In the genomic region with DNA sequence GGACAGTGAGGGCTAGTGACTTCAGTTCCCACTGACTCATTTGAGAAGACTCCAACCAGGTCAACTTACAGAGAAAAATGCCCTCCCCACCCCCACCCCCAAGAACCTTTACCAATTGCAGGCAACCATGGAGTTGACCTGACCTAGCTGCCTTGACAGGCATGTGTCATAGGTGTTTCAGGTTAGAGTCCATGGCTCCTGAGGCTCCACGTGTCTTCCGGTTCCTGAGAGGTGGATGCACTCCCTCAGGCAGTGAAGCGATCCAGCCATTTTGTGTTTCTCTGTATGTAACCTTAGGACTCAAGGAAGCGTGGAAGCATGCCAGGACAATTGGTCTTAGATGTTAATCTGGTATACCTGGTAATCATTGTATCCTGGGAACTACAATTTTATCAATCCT, we compare ENCODE assay signal across 20 mouse cellular contexts. TPM values are rescaled to one million over a fixed set of nuclear protein-coding genes. Genes with fewer than 3 reads are reported as not detected.
DNase-seq lines count a peak whose midpoint lies in the region; ATAC-seq lines count a peak whose summit lies in the region.
"Had no signal": no experiment of that assay in that cellular context is flagged by ENCODE, and none has a peak within 500 bp of the region (broad histone marks: within the 10 kb centered on the region; RNA-seq: fewer than 3 reads in every experiment).

No protein-coding gene starts in this region.

- H3K27me3 ChIP-seq in heart, embryonic 13.5 days (replicated peaks) = no peaks in the 10 kb centered on the region
- H3K27me3 ChIP-seq in intestine, embryonic 14.5 days (replicated peaks; ENCODE audit: control insufficient read depth, insufficient read depth, low read length) = no peaks in the 10 kb centered on the region
- H3K27me3 ChIP-seq in intestine, embryonic 16.5 days (replicated peaks; ENCODE audit: control insufficient read depth, insufficient read depth, low read length) = no peaks in the 10 kb centered on the region
- H3K27me3 ChIP-seq in liver, embryonic 11.5 days (replicated peaks; ENCODE audit: control insufficient read depth, insufficient read depth, low read length) = no peaks in the 10 kb centered on the region
- no peaks in the 10 kb centered on the region for H3K27me3 ChIP-seq in liver, embryonic 12.5 days (replicated peaks)
- H3K27me3 ChIP-seq: forebrain, embryonic 13.5 days; hindbrain, embryonic 13.5 days; liver, embryonic 13.5 days; midbrain, embryonic 12.5 days; neural tube, embryonic 12.5 days had no signal

- H3K9me3 ChIP-seq in heart, embryonic 13.5 days = no peaks in the 10 kb centered on the region
- H3K9me3 ChIP-seq in intestine, embryonic 14.5 days (ENCODE audit: control insufficient read depth, low read length) = no peaks in the 10 kb centered on the region
- H3K9me3 ChIP-seq in intestine, embryonic 16.5 days (ENCODE audit: control insufficient read depth, low read length) = no peaks in the 10 kb centered on the region
- no peaks in the 10 kb centered on the region for H3K9me3 ChIP-seq in liver, embryonic 11.5 days (ENCODE audit: control insufficient read depth, low read length)
- no peaks in the 10 kb centered on the region for H3K9me3 ChIP-seq in liver, embryonic 12.5 days (replicated peaks)
- H3K9me3 ChIP-seq: forebrain, embryonic 13.5 days; hindbrain, embryonic 13.5 days; liver, embryonic 13.5 days; megakaryocyte, embryonic 14.5 days; midbrain, embryonic 12.5 days; neural tube, embryonic 12.5 days had no signal

- no peak overlapping the region for H3K4me3 ChIP-seq in heart, embryonic 13.5 days
- H3K4me3 ChIP-seq in intestine, embryonic 14.5 days (ENCODE audit: low read depth, low read length) = no peak overlapping the region
- no peak overlapping the region for H3K4me3 ChIP-seq in intestine, embryonic 16.5 days (ENCODE audit: low read length)
- H3K4me3 ChIP-seq in liver, embryonic 11.5 days (ENCODE audit: low read depth, low read length) = no peak overlapping the region
- H3K4me3 ChIP-seq in liver, embryonic 12.5 days = no peak overlapping the region
- H3K4me3 ChIP-seq: forebrain, embryonic 13.5 days; hindbrain, embryonic 13.5 days; liver, embryonic 13.5 days; megakaryocyte, embryonic 14.5 days; midbrain, embryonic 12.5 days; myocyte; neural tube, embryonic 12.5 days had no signal

- no peak for DNase-seq in heart, postnatal 14 days
- DNase-seq in intestine, embryonic 14.5 days (ENCODE audit: low spot score) = peak; percentile 21
- DNase-seq in liver, embryonic 11.5 days (ENCODE audit: low spot score) = no peak
- DNase-seq in yolk sac, embryonic 10.5 days (ENCODE audit: low spot score) = no peak
- DNase-seq: B cell, adult 2 months; gastrocnemius, postnatal 10 days; layer of hippocampus, postnatal 36 days; liver, embryonic 13.5 days; right cerebral cortex, adult 18-20 months; spleen, adult 18-20 months; thymus, postnatal 14 days had no signal

- peak overlapping the region; percentile 82 for H3K27ac ChIP-seq in heart, embryonic 13.5 days (replicated peaks)
- H3K27ac ChIP-seq in intestine, embryonic 14.5 days (ENCODE audit: low read depth) = no peak overlapping the region
- no peak overlapping the region for H3K27ac ChIP-seq in intestine, embryonic 16.5 days (ENCODE audit: low read length)
- peak overlapping the region; percentile 8; the same call in 1 of the 2 replicates for H3K27ac ChIP-seq in liver, embryonic 11.5 days (ENCODE audit: low read depth, low read length)
- H3K27ac ChIP-seq in liver, embryonic 12.5 days = no peak overlapping the region
- H3K27ac ChIP-seq: forebrain, embryonic 13.5 days; hindbrain, embryonic 13.5 days; liver, embryonic 13.5 days; midbrain, embryonic 12.5 days; neural tube, embryonic 12.5 days had no signal

- no peak overlapping the region for H3K9ac ChIP-seq in heart, embryonic 13.5 days
- H3K9ac ChIP-seq in intestine, embryonic 14.5 days (ENCODE audit: low read length) = no peak overlapping the region
- no peak overlapping the region for H3K9ac ChIP-seq in intestine, embryonic 16.5 days (ENCODE audit: low read depth, low read length)
- no peak overlapping the region for H3K9ac ChIP-seq in liver, embryonic 11.5 days (ENCODE audit: low read depth, low read length)
- no peak overlapping the region for H3K9ac ChIP-seq in liver, embryonic 12.5 days
- H3K9ac ChIP-seq: forebrain, embryonic 13.5 days; hindbrain, embryonic 13.5 days; liver, embryonic 13.5 days; midbrain, embryonic 12.5 days; neural tube, embryonic 12.5 days had no signal

- H3K4me2 ChIP-seq in heart, embryonic 13.5 days = peak overlapping the region; percentile 6; the same call in 1 of the 2 replicates
- H3K4me2 ChIP-seq in intestine, embryonic 14.5 days (ENCODE audit: low read length) = no peak overlapping the region
- H3K4me2 ChIP-seq in intestine, embryonic 16.5 days (ENCODE audit: low read depth, low read length) = no peak overlapping the region
- no peak overlapping the region for H3K4me2 ChIP-seq in liver, embryonic 11.5 days
- H3K4me2 ChIP-seq in liver, embryonic 12.5 days = no peak overlapping the region
- H3K4me2 ChIP-seq: forebrain, embryonic 13.5 days; hindbrain, embryonic 13.5 days; liver, embryonic 13.5 days; midbrain, embryonic 12.5 days; neural tube, embryonic 12.5 days had no signal

- no peaks in the 10 kb centered on the region for H3K36me3 ChIP-seq in heart, embryonic 13.5 days
- no peaks in the 10 kb centered on the region for H3K36me3 ChIP-seq in intestine, embryonic 14.5 days (ENCODE audit: control insufficient read depth, insufficient read depth, low read length)
- no peaks in the 10 kb centered on the region for H3K36me3 ChIP-seq in intestine, embryonic 16.5 days (ENCODE audit: control insufficient read depth, insufficient read depth, low read length)
- H3K36me3 ChIP-seq in liver, embryonic 11.5 days (ENCODE audit: control insufficient read depth, insufficient read depth, low read length) = no peaks in the 10 kb centered on the region
- H3K36me3 ChIP-seq in liver, embryonic 12.5 days = no peaks in the 10 kb centered on the region
- H3K36me3 ChIP-seq: liver, embryonic 13.5 days; midbrain, embryonic 12.5 days; neural tube, embryonic 12.5 days had no signal

- no peak for ATAC-seq in heart, embryonic 13.5 days (ENCODE audit: extremely low read depth, insufficient number of reproducible peaks, low FRiP score, low TSS enrichment)
- no peak for ATAC-seq in intestine, embryonic 14.5 days (replicated peaks; ENCODE audit: low FRiP score, low TSS enrichment, low read depth)
- ATAC-seq in intestine, embryonic 16.5 days = no peak
- ATAC-seq in liver, embryonic 11.5 days (replicated peaks; ENCODE audit: low FRiP score) = no peak
- no peak for ATAC-seq in liver, embryonic 12.5 days
- ATAC-seq: forebrain, embryonic 13.5 days had no signal

- 90% methylated on average over 4 of the region's 4 CpGs for WGBS in heart, embryonic 13.5 days
- WGBS in intestine, embryonic 14.5 days = 88% methylated on average over 4 of the region's 4 CpGs
- 93% methylated on average over 4 of the region's 4 CpGs for WGBS in intestine, embryonic 16.5 days
- 86% methylated on average over 4 of the region's 4 CpGs for WGBS in liver, embryonic 11.5 days
- 84% methylated on average over 4 of the region's 4 CpGs for WGBS in liver, embryonic 12.5 days (ENCODE audit: insufficient replicate concordance)

- intact Hi-C loops in heart, postnatal 14 days (cut with DNase I) = no loop called here

- peaks cover 50% of the 10 kb centered on the region for H3K4me1 ChIP-seq in heart, embryonic 13.5 days
- no peaks in the 10 kb centered on the region for H3K4me1 ChIP-seq in intestine, embryonic 14.5 days (replicated peaks; ENCODE audit: control insufficient read depth, insufficient read depth, low read length)
- H3K4me1 ChIP-seq in intestine, embryonic 16.5 days (ENCODE audit: control insufficient read depth, insufficient read depth, low read length) = peaks cover 4% of the 10 kb centered on the region
- no peaks in the 10 kb centered on the region for H3K4me1 ChIP-seq in liver, embryonic 11.5 days (replicated peaks; ENCODE audit: control insufficient read depth, insufficient read depth, low read length)
- H3K4me1 ChIP-seq in liver, embryonic 12.5 days = peaks cover 10% of the 10 kb centered on the region
- H3K4me1 ChIP-seq: hindbrain, embryonic 13.5 days; neural tube, embryonic 12.5 days had no signal

RNA-seq across cellular contexts. Expression of a gene that starts 13.7 kb away (rescaled TPM):
- 47.2 and 51.4 TPM in 2 replicates for polyA plus RNA-seq in heart, embryonic 13.5 days (2015; fragmentation: Nextera tagmentation; extraction: Ambion mirVana)
- total RNA-seq in heart, postnatal 14 days (2021) = 10 to 100 TPM; 33.6 to 36.4 TPM
- polyA plus RNA-seq in intestine, embryonic 14.5 days (2014; fragmentation: Nextera tagmentation; extraction: Ambion mirVana) = 54.3 and 57.0 TPM in 2 replicates
- 10.8 and 26.1 TPM in 2 replicates for polyA plus RNA-seq in intestine, embryonic 16.5 days (2015; fragmentation: Nextera tagmentation; extraction: Ambion mirVana)
- polyA plus RNA-seq in liver, embryonic 11.5 days (2014; fragmentation: Nextera tagmentation; extraction: Ambion mirVana) = 71.8 and 86.2 TPM in 2 replicates
- polyA plus RNA-seq in liver, embryonic 12.5 days (2016; fragmentation: Nextera tagmentation; extraction: Ambion mirVana) = 48.8 and 50.8 TPM in 2 replicates

Comparison
In these comparisons a context has a peak if more than half of its experiments do, and no peak if none do; other contexts are left out.
1. H3K27ac ChIP-seq: peak in heart, embryonic 13.5 days (single experiment) and liver, embryonic 11.5 days (single experiment); none in intestine, embryonic 14.5 days (single experiment), intestine, embryonic 16.5 days (single experiment) and liver, embryonic 12.5 days (single experiment).